Mouse (Mus musculus): ENCODE measurements around the gene Macrod2.
"Not testable (repeated sequence)": the region's sequence is repeated elsewhere in the genome, so short reads cannot be mapped to it uniquely, and the experiment has no call there.

Gene Macrod2

GRCm38 (mm10) chr2:140698585-140698984 is 303.5 kb downstream of the Macrod2 start:
- no peak for DNase-seq (ENCODE audit: low read depth, low spot score)

GRCm38 (mm10) chr2:140703377-140703776 is 308.3 kb downstream of the Macrod2 start:
- no peak for DNase-seq (ENCODE audit: low read depth, low spot score)

GRCm38 (mm10) chr2:140704146-140704545 is 309.0 kb downstream of the Macrod2 start:
- peak; percentile 5 for DNase-seq (ENCODE audit: low read depth, low spot score)

GRCm38 (mm10) chr2:140705278-140705677 is 310.2 kb downstream of the Macrod2 start:
- no peak for DNase-seq (ENCODE audit: low read depth, low spot score)

GRCm38 (mm10) chr2:140707550-140707949 is 312.4 kb downstream of the Macrod2 start:
- no peak for DNase-seq (ENCODE audit: low read depth, low spot score)

GRCm38 (mm10) chr2:140715822-140716221 is 320.7 kb downstream of the Macrod2 start:
- DNase-seq (ENCODE audit: low read depth, low spot score): no peak

- DNase-seq (ENCODE audit: low read depth, low spot score): no peak
These were observed 322.3 kb downstream of the Macrod2 start for GRCm38 (mm10) chr2:140717407-140717806.

- no peak for DNase-seq (ENCODE audit: low read depth, low spot score)
These were observed 337.6 kb downstream of the Macrod2 start for GRCm38 (mm10) chr2:140732616-140733183.

- no peak for DNase-seq (ENCODE audit: low read depth, low spot score)
These were observed 345.4 kb downstream of the Macrod2 start for GRCm38 (mm10) chr2:140740511-140740910.

- DNase-seq (ENCODE audit: low read depth, low spot score): not testable (repeated sequence)
These were observed 347.8 kb downstream of the Macrod2 start for GRCm38 (mm10) chr2:140742954-140743353.

- DNase-seq (ENCODE audit: low read depth, low spot score): no peak
These were observed 363.8 kb downstream of the Macrod2 start for GRCm38 (mm10) chr2:140758881-140759280.

GRCm38 (mm10) chr2:140759732-140760131 is 364.6 kb downstream of the Macrod2 start:
- peak; percentile 52 for DNase-seq (ENCODE audit: low read depth, low spot score)

GRCm38 (mm10) chr2:140760137-140760536 is 365.0 kb downstream of the Macrod2 start:
- no peak for DNase-seq (ENCODE audit: low read depth, low spot score)

GRCm38 (mm10) chr2:140763076-140763891 is 368.2 kb downstream of the Macrod2 start:
- no peak for DNase-seq (ENCODE audit: low read depth, low spot score)

GRCm38 (mm10) chr2:140769473-140769872 is 374.4 kb downstream of the Macrod2 start:
- no peak for DNase-seq (ENCODE audit: low read depth, low spot score)

GRCm38 (mm10) chr2:140772825-140773224 is 377.7 kb downstream of the Macrod2 start:
- no peak for DNase-seq (ENCODE audit: low read depth, low spot score)

- peak; percentile 20 for DNase-seq (ENCODE audit: low read depth, low spot score)
These were observed 378.3 kb downstream of the Macrod2 start for GRCm38 (mm10) chr2:140773456-140773855.

GRCm38 (mm10) chr2:140774808-140775370 is 379.8 kb downstream of the Macrod2 start:
- DNase-seq (ENCODE audit: low read depth, low spot score): no peak

- no peak for DNase-seq (ENCODE audit: low read depth, low spot score)
These were observed 380.5 kb downstream of the Macrod2 start for GRCm38 (mm10) chr2:140775448-140776101.

- no peak for DNase-seq (ENCODE audit: low read depth, low spot score)
These were observed 383.1 kb downstream of the Macrod2 start for GRCm38 (mm10) chr2:140778212-140778611.

GRCm38 (mm10) chr2:140783041-140783440 is 387.9 kb downstream of the Macrod2 start:
- DNase-seq (ENCODE audit: low read depth, low spot score): no peak

- no peak for DNase-seq (ENCODE audit: low read depth, low spot score)
These were observed 389.5 kb downstream of the Macrod2 start for GRCm38 (mm10) chr2:140784626-140785025.
